Mouse (Mus musculus) layer of hippocampus, adult 2 months (tissue): Measurements from ENCODE around the gene BC028528. TPM values are rescaled to one million over a fixed set of nuclear protein-coding genes. Genes with fewer than 3 reads are reported as not detected.
A peak's percentile ranks its signal among the peaks of the same experiment; 100 is the strongest.
"Not testable (repeated sequence)": the region's sequence is repeated elsewhere in the genome, so short reads cannot be mapped to it uniquely, and the experiment has no call there.

Experiments used
- DNase-seq, 2 experiments: peaks; one replicate each; pipeline ENCODE4 v3.0.0; 2022; ENCODE audit warnings: low spot score in 2 of 2
- H3K27ac ChIP-seq: fragments of 200-600 bp; 2 replicates; pipeline ENCODE4 v1.8.1; 2022
- H3K4me3 ChIP-seq: fragments of 200-600 bp; 2 replicates; pipeline ENCODE4 v1.8.1; 2022; ENCODE audit warnings: mild to moderate bottlenecking
- CTCF ChIP-seq: fragments of 200-600 bp; conservative IDR thresholded peaks from 2 replicates; pipeline ENCODE4 v1.8.1; 2022; ENCODE audit warnings: antibody characterized with exemption, mild to moderate bottlenecking, moderate library complexity
- total RNA-seq, 2 experiments: library from RNA; stranded (reverse); gene quantifications; 2 replicates each; pipeline ENCODE4 v1.2.3; 2021

BC028528 gene
- total RNA-seq, 2 experiments from 2014 or later, result 3.4 to 4.8 TPM

GRCm38 (mm10) chr3:95860323-95860722, 31.5 kb downstream of the BC028528 start:
- no peak for DNase-seq
- Histone ChIP-seq H3K27ac (no peak overlapping the region), H3K4me3 (no peak overlapping the region)
- TF ChIP-seq CTCF, result peak; percentile 63

- H3K27ac ChIP-seq, DNase-seq, H3K4me3 ChIP-seq: not testable (repeated sequence)
- TF ChIP-seq CTCF, result 0 out of 2 replicates have a peak, but pooled peaks have one; percentile 4
These were observed 33.5 kb downstream of the BC028528 start for GRCm38 (mm10) chr3:95858278-95858677.

- H3K4me3 ChIP-seq, DNase-seq, H3K27ac ChIP-seq: not testable (repeated sequence)
These were observed 34.8 kb downstream of the BC028528 start for GRCm38 (mm10) chr3:95857050-95857449.

- Histone ChIP-seq H3K4me3 (peak overlapping the region; percentile 76), H3K27ac (peak overlapping the region; percentile 81)
- DNase-seq, result no peak
- TF ChIP-seq CTCF, result no peak
These were observed 35.7 kb downstream of the BC028528 start for GRCm38 (mm10) chr3:95856115-95856514.

- peak; percentile 92 to 94 for DNase-seq
- peak; percentile 41 for TF ChIP-seq CTCF
- peak within 1 kb of the TSS; percentile 76 for H3K4me3 ChIP-seq
- peak within 1 kb of the TSS; percentile 81 for H3K27ac ChIP-seq
These were observed 36.2 kb downstream of the BC028528 start, which contains the start of gene Prpf3 for GRCm38 (mm10) chr3:95855502-95856089. TSS of gene Prpf3 (minus strand) at chr3:95855885.

GRCm38 (mm10) chr3:95851317-95851716, 40.5 kb downstream of the BC028528 start:
- DNase-seq, result no peak
- no peak overlapping the region for H3K4me3 ChIP-seq
- no peak for TF ChIP-seq CTCF

GRCm38 (mm10) chr3:95850611-95851010, 41.2 kb downstream of the BC028528 start:
- no peak overlapping the region for H3K27ac ChIP-seq
- no peak overlapping the region for H3K4me3 ChIP-seq
- no peak for TF ChIP-seq CTCF
- DNase-seq, result no peak

More at GRCm38 (mm10) chr3:95851317-95851716, 40.5 kb downstream of the BC028528 start:
- no peak overlapping the region for H3K27ac ChIP-seq

- Histone ChIP-seq H3K27ac (no peak overlapping the region), H3K4me3 (no peak overlapping the region)
- peak; percentile 57 for TF ChIP-seq CTCF
- no peak for DNase-seq
These were observed 49.1 kb downstream of the BC028528 start for GRCm38 (mm10) chr3:95842503-95843214.

- no peak for DNase-seq
- H3K27ac ChIP-seq, result no peak overlapping the region
- no peak for TF ChIP-seq CTCF
- H3K4me3 ChIP-seq, result no peak overlapping the region
These were observed 52.6 kb downstream of the BC028528 start for GRCm38 (mm10) chr3:95839250-95839649.

Other genes with a start within 250 kb of the BC028528 start
- 10 to 100 TPM; 49.6 to 55.2 TPM for gene Mcl1, start 233.2 kb downstream of the BC028528 start, total RNA-seq
- gene Adamtsl4, start 204.1 kb downstream of the BC028528 start, total RNA-seq, result 1 to 10 TPM; 7.0 to 7.9 TPM
- 10 to 100 TPM in 1 of 2 experiments, 1 to 10 TPM in 1; 9.3 to 10.5 TPM for gene Ecm1, start 152.4 kb downstream of the BC028528 start, total RNA-seq
- 10 to 100 TPM; 43.1 to 44.0 TPM for gene Tars2, start 131.8 kb downstream of the BC028528 start, total RNA-seq
- gene Rprd2, start 73.1 kb downstream of the BC028528 start, total RNA-seq, result 10 to 100 TPM; 60.3 to 65.5 TPM
- gene Prpf3, start 36.1 kb downstream of the BC028528 start, total RNA-seq, result 10 to 100 TPM; 33.0 to 38.1 TPM
- 100 to 1,000 TPM; 155 to 164 TPM for gene Mrps21, start 20.5 kb downstream of the BC028528 start, total RNA-seq
- 10 to 100 TPM; 10.3 to 11.7 TPM for gene Ciart, start 9.8 kb downstream of the BC028528 start, total RNA-seq
- gene Aph1a, start 2.0 kb upstream of the BC028528 start, total RNA-seq, result 10 to 100 TPM; 69.0 to 79.8 TPM
- 1 to 10 TPM; 6.9 to 9.9 TPM for gene Car14, start 12.7 kb upstream of the BC028528 start, total RNA-seq
- gene Anp32e, start 37.2 kb upstream of the BC028528 start, total RNA-seq, result 10 to 100 TPM; 78.9 to 80.6 TPM
- 10 to 100 TPM; 39.3 to 44.1 TPM for gene Plekho1, start 104.0 kb upstream of the BC028528 start, total RNA-seq
- 10 to 100 TPM; 45.5 to 48.3 TPM for gene Vps45, start 166.5 kb upstream of the BC028528 start, total RNA-seq
- gene Otud7b, start 212.5 kb upstream of the BC028528 start, total RNA-seq, result 10 to 100 TPM; 30.1 to 33.4 TPM